Mouse (Mus musculus): Measurements from ENCODE around the gene Slc25a28. TPM values are rescaled to one million over a fixed set of nuclear protein-coding genes. Genes with fewer than 3 reads are reported as not detected.

Slc25a28 gene
- polyA plus RNA-seq, 1 experiment from 2014 or later, result 14.4 TPM

DNA sequence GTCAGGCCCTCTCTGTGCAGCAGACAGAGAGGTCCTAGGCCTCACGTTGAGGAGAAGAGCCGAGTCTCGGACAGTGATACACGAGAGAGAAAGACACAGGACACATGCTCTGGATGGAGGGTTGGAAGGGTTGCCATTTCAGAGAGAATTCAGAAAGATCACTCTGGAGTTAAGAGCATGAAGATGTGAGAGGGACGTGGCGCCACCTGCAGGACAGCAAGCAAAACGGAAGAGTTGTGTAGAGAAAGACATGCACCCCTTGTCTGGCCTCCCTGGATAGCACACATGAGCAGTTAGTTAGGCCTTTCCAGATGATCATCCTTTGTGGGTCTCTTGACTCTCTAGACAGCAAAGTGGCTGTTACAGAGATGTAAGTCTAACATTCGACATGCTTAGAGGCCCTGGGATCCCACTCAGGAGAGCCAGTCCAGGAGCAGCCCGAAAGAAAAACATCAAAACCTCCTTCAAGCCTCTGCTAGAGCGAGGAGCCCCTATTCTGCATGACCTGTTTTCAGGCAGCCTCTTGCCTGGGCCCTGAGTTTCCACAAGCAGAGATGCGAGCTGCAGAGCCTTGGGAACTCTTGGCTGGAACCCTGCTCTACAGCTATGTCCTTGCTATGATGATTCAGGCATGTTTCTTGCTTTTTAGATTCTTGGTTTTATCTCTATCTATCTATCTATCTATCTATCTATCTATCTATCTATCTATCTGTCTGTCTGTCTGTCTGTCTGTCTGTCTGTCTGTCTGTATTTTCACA lies 18.8 kb downstream of the Slc25a28 start:
- no peaks in the 10 kb centered on the region for H3K9me3 ChIP-seq
- no peaks in the 10 kb centered on the region for H3K36me3 ChIP-seq
- no peak overlapping the region for H3K9ac ChIP-seq (replicated peaks)
- H3K4me2 ChIP-seq (replicated peaks), result no peak overlapping the region
- no peaks in the 10 kb centered on the region for H3K4me1 ChIP-seq (replicated peaks)
- ATAC-seq, result 0 out of 2 replicates have a peak, but pooled peaks have one; percentile 27
- no peak overlapping the region for H3K4me3 ChIP-seq (replicated peaks)
- H3K27me3 ChIP-seq, result peaks cover 2% of the 10 kb centered on the region; the same call in 1 of the 2 replicates
- 41% methylated on average over 11 of the region's 11 CpGs for WGBS
- no peak overlapping the region for H3K27ac ChIP-seq

DNA sequence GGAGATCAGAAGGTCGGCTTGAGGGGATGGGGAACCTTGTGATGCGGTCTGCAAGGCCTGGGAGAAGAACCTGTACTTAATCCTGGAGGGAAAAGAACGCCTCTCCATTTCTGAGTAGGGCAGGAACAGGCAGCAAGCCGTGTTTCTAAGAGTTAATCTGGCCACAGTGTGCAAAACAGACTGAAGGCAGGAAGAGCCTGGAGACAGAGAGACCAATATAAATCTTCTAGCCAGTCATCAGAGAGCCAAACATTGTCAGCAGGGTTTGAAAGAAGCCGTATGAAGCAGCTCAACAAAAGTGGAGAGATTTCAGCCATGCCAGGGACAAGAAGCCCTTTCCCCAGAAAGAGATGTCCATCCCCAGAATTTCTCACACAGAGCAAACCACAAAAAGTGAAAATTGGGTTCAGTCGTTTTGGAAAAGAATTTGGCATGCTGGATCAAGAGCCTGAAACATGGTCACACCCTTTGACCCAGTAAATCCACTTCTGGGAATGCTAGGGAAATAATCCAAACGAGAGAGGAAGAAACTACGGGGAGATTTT lies 23.4 kb downstream of the Slc25a28 start:
- Histone ChIP-seq H3K4me3 (replicated peaks) (no peak overlapping the region), H3K27me3 (peaks cover 4% of the 10 kb centered on the region; the same call in 1 of the 2 replicates), H3K4me1 (replicated peaks) (no peaks in the 10 kb centered on the region), H3K36me3 (no peaks in the 10 kb centered on the region), H3K4me2 (replicated peaks) (no peak overlapping the region), H3K27ac (no peak overlapping the region), H3K9me3 (no peaks in the 10 kb centered on the region), H3K9ac (replicated peaks) (no peak overlapping the region)
- no peak for ATAC-seq
- 60% methylated on average over 8 of the region's 8 CpGs for WGBS

DNA sequence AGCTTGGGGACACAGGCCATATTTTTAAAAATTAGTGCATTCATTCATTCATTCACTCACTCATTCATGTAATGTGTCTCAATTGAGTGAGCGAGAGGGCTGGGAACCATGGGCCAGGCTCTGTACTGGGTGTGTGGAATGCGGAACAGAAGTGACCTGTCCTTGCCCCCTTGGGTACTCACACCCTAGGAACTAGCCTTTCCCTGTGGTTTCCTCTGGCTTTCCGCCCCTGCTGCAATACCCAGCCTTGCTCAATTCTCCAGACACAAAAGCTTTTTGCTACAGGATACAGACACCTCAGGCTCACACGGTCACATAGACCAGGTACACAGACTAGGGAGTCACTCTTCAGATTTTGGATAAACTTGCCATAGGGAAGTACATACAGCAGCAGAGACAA lies 26.3 kb downstream of the Slc25a28 start:
- no peaks in the 10 kb centered on the region for H3K4me1 ChIP-seq (replicated peaks)
- ATAC-seq, result no peak
- WGBS, result 91% methylated on average over 4 of the region's 4 CpGs

DNA sequence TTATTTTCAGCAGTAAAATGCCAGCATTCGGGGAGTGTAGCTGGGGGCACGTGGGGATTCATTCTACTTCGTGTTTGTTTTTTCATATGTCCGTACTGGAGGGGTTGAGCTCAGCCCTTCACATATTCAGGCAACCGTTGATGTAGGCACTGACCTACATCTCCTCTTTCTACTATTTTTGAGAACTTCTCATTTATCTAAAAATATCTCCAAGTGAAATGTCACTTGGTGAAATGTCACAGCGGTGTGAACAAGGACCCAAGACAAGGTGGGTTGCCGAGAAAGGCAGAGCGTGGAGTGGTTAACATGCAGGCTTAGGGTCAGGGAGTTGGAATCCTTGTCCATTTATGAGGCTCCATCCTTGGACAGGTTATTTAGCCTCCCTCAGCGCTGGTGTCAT lies 27.4 kb downstream of the Slc25a28 start:
- WGBS, result 93% methylated on average over 9 of the region's 9 CpGs
- Histone ChIP-seq H3K4me3 (replicated peaks) (no peak overlapping the region), H3K9me3 (no peaks in the 10 kb centered on the region), H3K27ac (no peak overlapping the region), H3K4me1 (replicated peaks) (no peaks in the 10 kb centered on the region), H3K4me2 (replicated peaks) (no peak overlapping the region), H3K27me3 (peaks cover 4% of the 10 kb centered on the region; the same call in 1 of the 2 replicates), H3K36me3 (no peaks in the 10 kb centered on the region), H3K9ac (replicated peaks) (no peak overlapping the region)
- no peak for ATAC-seq

More for the DNA sequence above, 26.3 kb downstream of the Slc25a28 start:
- H3K27ac ChIP-seq, result no peak overlapping the region
- no peaks in the 10 kb centered on the region for H3K9me3 ChIP-seq
- H3K4me2 ChIP-seq (replicated peaks), result no peak overlapping the region
- no peak overlapping the region for H3K4me3 ChIP-seq (replicated peaks)
- H3K36me3 ChIP-seq, result no peaks in the 10 kb centered on the region
- no peak overlapping the region for H3K9ac ChIP-seq (replicated peaks)
- peaks cover 4% of the 10 kb centered on the region; the same call in 1 of the 2 replicates for H3K27me3 ChIP-seq

DNA sequence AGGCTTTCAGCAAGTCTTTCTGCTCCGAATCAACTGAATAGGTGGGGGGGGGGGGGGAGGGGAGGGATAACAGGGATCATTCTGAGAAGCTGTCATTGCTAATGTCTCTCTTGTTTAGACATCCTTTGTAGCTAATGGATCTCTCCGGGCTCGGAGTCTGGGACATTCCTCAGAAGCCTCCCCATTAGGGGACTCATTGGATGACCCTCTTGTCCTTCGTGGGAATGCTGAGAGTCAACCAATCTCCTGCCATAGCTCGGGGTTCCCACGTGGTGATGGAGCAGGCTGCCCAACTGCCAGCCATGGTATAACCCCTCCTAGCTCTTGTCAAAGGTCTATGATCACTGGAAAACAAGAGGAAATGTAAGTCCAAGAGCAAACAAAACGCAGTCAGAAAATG lies 27.8 kb downstream of the Slc25a28 start:
- no peaks in the 10 kb centered on the region for H3K4me1 ChIP-seq (replicated peaks)
- no peak overlapping the region for H3K4me3 ChIP-seq (replicated peaks)
- no peak overlapping the region for H3K4me2 ChIP-seq (replicated peaks)
- H3K27me3 ChIP-seq, result peaks cover 4% of the 10 kb centered on the region; the same call in 1 of the 2 replicates
- 73% methylated on average over 7 of the region's 7 CpGs for WGBS
- no peak for ATAC-seq
- no peak overlapping the region for H3K9ac ChIP-seq (replicated peaks)
- no peaks in the 10 kb centered on the region for H3K36me3 ChIP-seq
- no peaks in the 10 kb centered on the region for H3K9me3 ChIP-seq
- H3K27ac ChIP-seq, result no peak overlapping the region

DNA sequence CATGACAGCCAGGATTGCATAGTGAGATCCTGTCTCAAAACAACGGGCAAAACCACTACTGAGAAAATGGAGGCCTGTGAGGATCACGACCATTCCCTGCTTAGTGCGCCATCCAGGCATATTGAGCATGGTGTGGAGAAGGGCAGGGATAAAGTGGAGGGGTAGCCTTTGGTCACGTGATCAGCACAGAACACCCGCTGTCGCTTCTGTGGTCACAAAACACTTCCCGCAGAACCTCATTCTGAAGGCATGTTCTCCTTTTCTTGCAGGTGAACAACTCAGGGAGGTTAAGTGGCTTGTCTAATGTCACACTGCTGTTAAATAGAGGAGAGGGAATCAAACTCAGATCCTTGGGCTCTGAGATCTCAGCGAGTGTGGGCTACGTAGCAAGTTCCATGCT lies 29.2 kb downstream of the Slc25a28 start:
- H3K9ac ChIP-seq (replicated peaks), result no peak overlapping the region
- no peaks in the 10 kb centered on the region for H3K9me3 ChIP-seq
- H3K4me1 ChIP-seq (replicated peaks), result no peaks in the 10 kb centered on the region
- ATAC-seq, result no peak
- H3K27ac ChIP-seq, result no peak overlapping the region
- H3K4me2 ChIP-seq (replicated peaks), result no peak overlapping the region
- H3K27me3 ChIP-seq, result 0 out of 2 replicates have a peak, but pooled peaks cover 3% of the 10 kb centered on the region
- no peaks in the 10 kb centered on the region for H3K36me3 ChIP-seq
- H3K4me3 ChIP-seq (replicated peaks), result no peak overlapping the region
- 92% methylated on average over 9 of the region's 9 CpGs for WGBS

DNA sequence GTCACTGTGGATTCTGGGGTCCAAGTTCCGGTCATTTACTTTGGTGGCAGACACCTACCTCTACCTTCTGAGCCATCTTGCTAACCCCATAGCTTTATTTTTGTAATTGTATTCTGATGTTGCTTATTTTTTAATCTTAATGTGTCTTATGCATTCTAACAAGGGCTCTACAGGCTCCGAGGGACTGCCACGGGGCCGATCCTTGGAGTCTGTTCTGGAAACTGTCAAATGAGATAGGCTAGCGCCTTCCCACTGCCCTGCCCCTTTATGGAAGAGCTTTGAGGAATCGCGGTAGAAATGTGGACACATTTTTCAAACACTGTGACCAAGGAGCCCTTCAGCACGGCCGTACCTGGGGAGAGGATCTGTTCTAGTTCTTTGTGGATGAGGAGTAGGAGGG lies 31.8 kb downstream of the Slc25a28 start:
- no peak overlapping the region for H3K4me2 ChIP-seq (replicated peaks)
- no peak overlapping the region for H3K9ac ChIP-seq (replicated peaks)
- WGBS, result 86% methylated on average over 9 of the region's 9 CpGs
- peaks cover 3% of the 10 kb centered on the region; the same call in 1 of the 2 replicates for H3K27me3 ChIP-seq
- H3K36me3 ChIP-seq, result no peaks in the 10 kb centered on the region
- no peaks in the 10 kb centered on the region for H3K9me3 ChIP-seq
- no peaks in the 10 kb centered on the region for H3K4me1 ChIP-seq (replicated peaks)
- no peak overlapping the region for H3K27ac ChIP-seq
- H3K4me3 ChIP-seq (replicated peaks), result no peak overlapping the region
- no peak for ATAC-seq

DNA sequence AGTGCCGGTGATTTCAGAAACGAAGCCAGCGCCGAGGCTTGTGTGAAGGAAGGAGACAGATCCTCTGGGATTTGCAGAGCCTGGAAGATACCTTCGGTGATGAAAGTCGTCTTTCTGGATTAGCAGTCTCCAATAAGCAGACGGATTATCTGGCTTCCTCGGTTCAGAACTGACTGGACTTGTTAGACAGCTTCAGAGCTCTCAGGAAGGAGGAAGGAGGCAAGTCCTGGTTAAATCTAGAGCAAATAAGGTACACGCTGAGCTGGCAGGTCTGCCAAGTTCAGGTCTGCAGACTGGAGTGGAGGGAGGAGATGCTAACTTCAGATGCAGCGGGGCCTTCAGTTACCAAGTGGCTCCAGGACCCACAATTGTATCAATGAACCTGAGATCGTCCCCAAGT lies 32.8 kb downstream of the Slc25a28 start:
- H3K36me3 ChIP-seq, result no peaks in the 10 kb centered on the region
- H3K27ac ChIP-seq, result no peak overlapping the region
- H3K9me3 ChIP-seq, result no peaks in the 10 kb centered on the region
- H3K4me3 ChIP-seq (replicated peaks), result no peak overlapping the region
- 68% methylated on average over 11 of the region's 11 CpGs for WGBS
- no peak overlapping the region for H3K4me2 ChIP-seq (replicated peaks)
- no peaks in the 10 kb centered on the region for H3K4me1 ChIP-seq (replicated peaks)
- no peak overlapping the region for H3K9ac ChIP-seq (replicated peaks)
- H3K27me3 ChIP-seq, result peaks cover 3% of the 10 kb centered on the region; the same call in 1 of the 2 replicates
- no peak for ATAC-seq

DNA sequence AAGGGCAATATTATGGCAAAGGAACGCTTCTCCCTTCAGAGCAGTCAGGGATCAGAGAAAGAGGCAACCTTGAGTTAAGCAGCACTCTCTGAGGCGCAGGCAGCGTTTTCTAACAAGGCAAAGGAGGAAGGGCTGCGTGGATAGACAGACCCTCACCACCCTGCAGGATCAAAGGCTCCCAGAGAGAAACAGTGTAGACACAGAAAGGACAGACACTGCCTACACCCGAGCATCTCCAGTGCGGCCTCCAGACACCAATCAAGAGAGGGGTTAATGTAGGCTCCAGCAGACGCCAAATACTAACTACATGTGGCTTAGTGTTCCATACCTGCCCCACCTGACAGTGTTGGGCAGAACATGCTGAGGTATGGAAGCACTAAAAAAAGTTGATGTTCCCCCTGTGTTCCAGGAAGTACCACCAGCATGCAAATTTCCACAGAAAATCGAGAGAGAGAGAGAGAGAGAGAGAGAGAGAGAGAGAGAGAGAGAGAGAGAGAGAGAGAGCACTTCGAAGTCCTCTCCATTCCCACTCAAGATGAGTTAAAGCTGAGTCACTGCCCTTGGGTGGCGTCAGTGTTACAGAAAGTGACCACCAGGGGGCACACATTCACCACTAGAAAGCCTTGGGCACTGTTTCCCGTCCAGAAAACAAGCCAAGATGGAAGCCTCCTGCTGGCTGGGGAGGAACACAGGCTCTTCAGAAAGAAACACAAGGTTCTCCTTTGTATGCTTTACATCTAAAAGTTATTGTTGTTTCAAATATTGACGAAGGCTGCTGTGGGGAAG lies 44.0 kb downstream of the Slc25a28 start:
- H3K9me3 ChIP-seq, result no peaks in the 10 kb centered on the region
- H3K27me3 ChIP-seq, result peaks cover 11% of the 10 kb centered on the region; the same call in 1 of the 2 replicates
- WGBS, result 32% methylated on average over 12 of the region's 12 CpGs
- no peak overlapping the region for H3K9ac ChIP-seq (replicated peaks)
- H3K4me2 ChIP-seq (replicated peaks), result no peak overlapping the region
- no peak overlapping the region for H3K27ac ChIP-seq
- H3K36me3 ChIP-seq, result no peaks in the 10 kb centered on the region
- no peak for ATAC-seq
- H3K4me3 ChIP-seq (replicated peaks), result no peak overlapping the region
- peaks cover 9% of the 10 kb centered on the region for H3K4me1 ChIP-seq (replicated peaks)

DNA sequence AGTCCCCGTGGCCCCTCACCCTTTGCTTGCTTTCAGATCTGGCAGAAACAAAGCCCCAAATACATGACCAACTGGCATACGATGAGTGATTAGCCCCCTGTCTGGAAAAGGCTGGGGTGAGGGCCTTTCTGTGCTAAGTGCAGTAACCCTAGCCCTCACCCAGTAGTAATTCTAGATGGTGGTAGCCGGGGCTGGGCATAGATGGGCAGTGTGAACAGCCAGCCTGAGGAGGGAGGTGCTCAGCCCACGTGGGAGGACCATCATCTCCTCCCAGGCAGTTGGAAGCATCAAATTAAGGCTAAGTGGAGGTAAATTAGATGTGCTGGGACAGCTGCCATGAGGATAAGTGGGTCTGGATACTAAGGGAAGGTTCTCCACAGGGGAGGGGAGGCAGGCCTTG lies 45.6 kb downstream of the Slc25a28 start:
- peaks cover 18% of the 10 kb centered on the region for H3K27me3 ChIP-seq
- no peak for ATAC-seq
- no peak overlapping the region for H3K4me3 ChIP-seq (replicated peaks)
- no peaks in the 10 kb centered on the region for H3K9me3 ChIP-seq
- H3K4me1 ChIP-seq (replicated peaks), result peaks cover 9% of the 10 kb centered on the region
- 56% methylated on average over 4 of the region's 4 CpGs for WGBS
- H3K9ac ChIP-seq (replicated peaks), result no peak overlapping the region
- no peak overlapping the region for H3K4me2 ChIP-seq (replicated peaks)
- H3K36me3 ChIP-seq, result no peaks in the 10 kb centered on the region
- no peak overlapping the region for H3K27ac ChIP-seq

DNA sequence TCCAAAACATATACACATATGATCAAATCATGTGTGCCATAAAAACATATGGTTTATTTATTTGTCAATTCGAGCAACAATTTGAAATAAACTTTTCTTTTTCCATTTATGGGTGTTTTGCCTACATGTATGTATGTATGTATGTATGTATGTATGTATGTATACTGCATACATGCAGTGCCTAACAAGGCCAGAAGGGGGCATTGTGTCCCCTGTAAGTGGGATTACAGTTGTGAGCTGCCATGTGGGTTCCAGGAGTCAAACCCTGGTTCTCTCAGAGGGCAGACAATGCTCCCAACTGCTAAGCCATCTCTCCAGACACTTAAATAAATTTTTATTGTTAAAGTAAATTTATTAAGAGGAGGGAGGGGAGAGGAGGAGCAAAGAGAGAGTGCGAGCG lies 47.3 kb downstream of the Slc25a28 start:
- 94% methylated on average over 3 of the region's 3 CpGs for WGBS
- H3K4me1 ChIP-seq (replicated peaks), result peaks cover 9% of the 10 kb centered on the region
- H3K4me3 ChIP-seq (replicated peaks), result no peak overlapping the region
- H3K9me3 ChIP-seq, result no peaks in the 10 kb centered on the region
- H3K27ac ChIP-seq, result no peak overlapping the region
- H3K9ac ChIP-seq (replicated peaks), result no peak overlapping the region
- H3K4me2 ChIP-seq (replicated peaks), result no peak overlapping the region
- no peaks in the 10 kb centered on the region for H3K36me3 ChIP-seq
- ATAC-seq, result no peak
- peaks cover 35% of the 10 kb centered on the region for H3K27me3 ChIP-seq

DNA sequence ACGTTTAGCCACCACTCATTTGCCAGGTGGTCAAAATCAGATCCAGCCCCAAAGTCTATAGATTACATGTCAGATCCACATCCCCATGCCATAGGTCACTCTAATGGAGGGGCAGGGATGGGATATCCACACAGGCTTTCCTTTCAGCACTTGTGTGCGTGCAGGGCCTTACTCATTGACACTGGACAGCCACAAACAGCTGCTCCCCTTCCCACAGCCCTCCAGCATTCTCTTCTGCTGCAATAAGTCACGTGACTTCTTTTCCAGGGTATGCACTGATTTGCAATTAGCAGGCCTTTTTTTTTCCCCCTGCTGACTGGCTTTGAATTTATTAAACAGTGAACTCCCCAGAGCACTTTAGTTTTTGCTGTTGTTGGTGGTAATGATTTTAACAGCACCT lies 48.5 kb downstream of the Slc25a28 start:
- 32% methylated on average over 3 of the region's 3 CpGs for WGBS
- Histone ChIP-seq H3K4me2 (replicated peaks) (no peak overlapping the region), H3K27ac (no peak overlapping the region), H3K9ac (replicated peaks) (no peak overlapping the region), H3K9me3 (no peaks in the 10 kb centered on the region), H3K27me3 (peaks cover 47% of the 10 kb centered on the region), H3K4me1 (replicated peaks) (peaks cover 9% of the 10 kb centered on the region), H3K4me3 (replicated peaks) (no peak overlapping the region), H3K36me3 (no peaks in the 10 kb centered on the region)
- ATAC-seq, result peak; percentile 62; the same call in 1 of the 2 replicates

Data from midbrain, embryonic 13.5 days (tissue).